Mouse (Mus musculus): Measurements from ENCODE around the gene Gjc2. TPM values are rescaled to one million over a fixed set of nuclear protein-coding genes. Genes with fewer than 3 reads are reported as not detected.

The Gjc2 gene
- polyA plus RNA-seq, 1 experiment from 2014 or later, result 2.4 TPM

DNA sequence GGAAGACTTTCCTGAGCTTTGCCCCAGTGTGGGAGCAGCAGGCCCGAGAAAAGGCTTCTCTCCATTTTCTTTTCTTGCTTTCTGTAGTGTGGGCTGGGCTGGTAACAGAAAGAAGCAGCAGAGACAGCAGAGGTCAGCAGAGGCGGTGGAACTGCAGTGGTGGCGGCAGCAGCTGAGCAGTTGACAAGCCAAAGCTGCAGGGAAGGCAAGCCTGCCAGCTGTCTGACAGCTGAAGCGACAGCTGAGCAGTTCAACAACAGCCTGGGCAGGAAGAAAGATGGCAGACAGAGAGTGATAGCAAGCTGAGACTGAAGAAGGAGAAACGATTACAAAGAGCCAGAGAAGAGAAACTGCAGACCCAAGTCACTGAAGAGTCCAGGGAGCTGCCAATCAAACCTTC is 21.6 kb downstream of the Gjc2 start:
- Histone ChIP-seq H3K9me3 (ENCODE audit: control insufficient read depth, low read length) (no peaks in the 10 kb centered on the region), H3K4me3 (ENCODE audit: low read depth, low read length) (no peak overlapping the region), H3K9ac (ENCODE audit: low read length) (no peak overlapping the region), H3K36me3 (ENCODE audit: control insufficient read depth, insufficient read depth, low read length) (peaks cover 8% of the 10 kb centered on the region; the same call in 1 of the 2 replicates), H3K27ac (replicated peaks) (no peak overlapping the region), H3K4me2 (replicated peaks; ENCODE audit: low read depth) (no peak overlapping the region), H3K27me3 (ENCODE audit: control insufficient read depth, insufficient read depth, low read length) (no peaks in the 10 kb centered on the region), H3K4me1 (replicated peaks; ENCODE audit: control insufficient read depth, insufficient read depth) (0 out of 2 replicates have a peak, but pooled peaks cover 3% of the 10 kb centered on the region)
- TF ChIP-seq EP300 (optimal IDR thresholded peaks at IDR 0.05) (no peak), CTCF (IDR thresholded peaks at IDR 0.05; ENCODE audit: low read depth) (peak; percentile 47)
- no peak for ATAC-seq (ENCODE audit: low FRiP score, low TSS enrichment)
- WGBS, result 61% methylated on average over 5 of the region's 5 CpGs
- no peak for DNase-seq (ENCODE audit: low spot score)

DNA sequence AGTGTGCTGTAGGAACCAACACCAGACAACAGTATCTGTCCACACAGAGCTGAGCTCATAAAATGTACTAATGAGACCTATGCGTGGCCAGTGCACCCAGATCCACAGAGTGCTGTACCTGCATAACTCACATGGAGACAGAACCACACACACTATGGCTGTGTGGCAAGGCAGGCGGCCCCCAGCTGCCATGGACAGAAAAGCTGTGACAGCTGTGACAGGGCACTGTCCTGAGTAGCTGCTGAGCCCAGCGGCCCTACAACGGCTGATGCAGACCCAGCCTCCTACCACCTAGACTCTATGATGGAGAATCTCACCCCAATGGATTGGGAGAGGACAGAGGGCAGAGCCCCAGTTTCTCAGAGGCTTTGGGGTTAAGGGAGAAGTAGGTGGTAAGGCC is 23.5 kb downstream of the Gjc2 start:
- no peak for ATAC-seq (ENCODE audit: low FRiP score, low TSS enrichment)
- Histone ChIP-seq H3K9ac (ENCODE audit: low read length) (no peak overlapping the region), H3K4me2 (replicated peaks; ENCODE audit: low read depth) (no peak overlapping the region), H3K4me3 (ENCODE audit: low read depth, low read length) (no peak overlapping the region), H3K27ac (replicated peaks) (no peak overlapping the region), H3K9me3 (ENCODE audit: control insufficient read depth, low read length) (no peaks in the 10 kb centered on the region), H3K27me3 (ENCODE audit: control insufficient read depth, insufficient read depth, low read length) (no peaks in the 10 kb centered on the region), H3K36me3 (ENCODE audit: control insufficient read depth, insufficient read depth, low read length) (peaks cover 11% of the 10 kb centered on the region), H3K4me1 (replicated peaks; ENCODE audit: control insufficient read depth, insufficient read depth) (0 out of 2 replicates have a peak, but pooled peaks cover 3% of the 10 kb centered on the region)
- no peak for TF ChIP-seq EP300 (optimal IDR thresholded peaks at IDR 0.05)
- 88% methylated on average over 4 of the region's 4 CpGs for WGBS
- no peak for DNase-seq (ENCODE audit: low spot score)

DNA sequence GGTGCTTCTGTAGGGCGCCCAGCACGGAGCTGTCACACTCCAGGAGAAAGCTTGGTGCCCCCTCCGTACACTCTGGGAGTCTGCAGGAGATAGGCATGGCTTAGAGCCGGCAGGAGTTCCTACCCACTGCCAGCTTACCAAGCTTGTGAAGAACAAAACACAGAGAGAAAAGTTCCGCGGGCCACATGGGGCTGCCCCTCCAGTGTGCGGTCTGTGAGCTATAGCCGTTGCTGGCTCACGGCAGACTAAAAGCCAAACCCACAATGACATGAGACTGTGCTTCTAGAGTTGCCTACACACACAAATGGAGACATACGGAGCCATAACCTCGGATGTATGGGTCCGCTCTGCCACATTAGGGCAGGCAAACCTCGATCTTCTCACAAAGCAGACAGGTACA is 23.9 kb downstream of the Gjc2 start:
- H3K9me3 ChIP-seq (ENCODE audit: control insufficient read depth, low read length), result no peaks in the 10 kb centered on the region
- no peak overlapping the region for H3K4me3 ChIP-seq (ENCODE audit: low read depth, low read length)
- peaks cover 11% of the 10 kb centered on the region for H3K36me3 ChIP-seq (ENCODE audit: control insufficient read depth, insufficient read depth, low read length)
- 90% methylated on average over 13 of the region's 13 CpGs for WGBS
- no peak overlapping the region for H3K4me2 ChIP-seq (replicated peaks; ENCODE audit: low read depth)
- TF ChIP-seq CTCF (IDR thresholded peaks at IDR 0.05; ENCODE audit: low read depth) (no peak), EP300 (optimal IDR thresholded peaks at IDR 0.05) (no peak)
- H3K9ac ChIP-seq (ENCODE audit: low read length), result no peak overlapping the region
- no peaks in the 10 kb centered on the region for H3K27me3 ChIP-seq (ENCODE audit: control insufficient read depth, insufficient read depth, low read length)
- DNase-seq (ENCODE audit: low spot score) (no peak), ATAC-seq (ENCODE audit: low FRiP score, low TSS enrichment) (no peak)
- H3K27ac ChIP-seq (replicated peaks), result no peak overlapping the region
- 0 out of 2 replicates have a peak, but pooled peaks cover 3% of the 10 kb centered on the region for H3K4me1 ChIP-seq (replicated peaks; ENCODE audit: control insufficient read depth, insufficient read depth)

DNA sequence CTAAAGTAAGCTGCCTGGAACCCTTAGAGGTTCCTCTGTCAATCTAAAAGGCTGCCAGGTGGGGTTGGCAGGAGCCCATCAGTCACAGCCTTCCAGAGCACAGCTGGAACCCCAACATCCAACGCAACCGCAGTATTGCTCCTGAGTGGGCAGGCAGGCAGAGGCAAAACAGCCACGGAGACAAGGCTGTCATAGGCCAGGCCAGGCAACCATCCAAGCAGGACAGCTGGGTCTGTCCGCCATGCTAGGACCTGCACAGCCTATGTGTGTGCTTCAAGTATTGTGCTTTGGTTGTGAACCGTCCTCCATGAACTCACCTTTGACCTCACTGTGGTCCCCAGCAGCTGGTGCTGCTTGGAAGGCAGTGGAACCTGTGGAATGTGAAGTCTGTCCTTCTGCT is 27.1 kb downstream of the Gjc2 start:
- Histone ChIP-seq H3K4me3 (ENCODE audit: low read depth, low read length) (no peak overlapping the region), H3K9ac (ENCODE audit: low read length) (no peak overlapping the region), H3K4me2 (replicated peaks; ENCODE audit: low read depth) (no peak overlapping the region), H3K4me1 (replicated peaks; ENCODE audit: control insufficient read depth, insufficient read depth) (no peaks in the 10 kb centered on the region), H3K36me3 (ENCODE audit: control insufficient read depth, insufficient read depth, low read length) (peaks cover 11% of the 10 kb centered on the region), H3K9me3 (ENCODE audit: control insufficient read depth, low read length) (no peaks in the 10 kb centered on the region), H3K27ac (replicated peaks) (no peak overlapping the region), H3K27me3 (ENCODE audit: control insufficient read depth, insufficient read depth, low read length) (no peaks in the 10 kb centered on the region)
- no peak for DNase-seq (ENCODE audit: low spot score)
- ATAC-seq (ENCODE audit: low FRiP score, low TSS enrichment), result no peak
- 89% methylated on average over 5 of the region's 5 CpGs for WGBS
- TF ChIP-seq CTCF (IDR thresholded peaks at IDR 0.05; ENCODE audit: low read depth) (no peak), EP300 (optimal IDR thresholded peaks at IDR 0.05) (no peak)

DNA sequence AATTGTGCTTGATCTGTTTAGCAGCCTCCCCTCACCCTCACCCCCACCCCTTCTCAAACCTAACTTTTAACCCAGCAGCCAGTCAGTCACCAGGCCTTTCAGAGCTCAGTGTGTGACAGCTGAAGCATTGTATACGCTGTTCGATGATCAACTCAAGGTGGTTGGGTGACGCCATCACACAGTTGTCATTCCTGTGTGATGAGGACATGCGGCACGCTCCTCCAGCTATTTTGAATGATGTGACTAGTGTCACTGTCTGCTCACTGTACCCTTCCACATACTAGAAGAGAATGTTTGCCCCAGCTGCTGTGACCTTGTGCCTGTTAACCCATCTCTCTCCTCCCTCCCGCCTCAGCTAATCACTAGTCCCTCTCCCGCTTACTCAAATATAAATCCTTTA is 28.8 kb downstream of the Gjc2 start:
- H3K36me3 ChIP-seq (ENCODE audit: control insufficient read depth, insufficient read depth, low read length), result peaks cover 11% of the 10 kb centered on the region
- no peak overlapping the region for H3K9ac ChIP-seq (ENCODE audit: low read length)
- no peak overlapping the region for H3K4me2 ChIP-seq (replicated peaks; ENCODE audit: low read depth)
- 70% methylated on average over 7 of the region's 7 CpGs for WGBS
- no peaks in the 10 kb centered on the region for H3K27me3 ChIP-seq (ENCODE audit: control insufficient read depth, insufficient read depth, low read length)
- H3K9me3 ChIP-seq (ENCODE audit: control insufficient read depth, low read length), result no peaks in the 10 kb centered on the region
- no peak overlapping the region for H3K27ac ChIP-seq (replicated peaks)
- no peak for DNase-seq (ENCODE audit: low spot score)
- TF ChIP-seq EP300 (optimal IDR thresholded peaks at IDR 0.05) (no peak), CTCF (IDR thresholded peaks at IDR 0.05; ENCODE audit: low read depth) (no peak)
- no peak overlapping the region for H3K4me3 ChIP-seq (ENCODE audit: low read depth, low read length)
- no peak for ATAC-seq (ENCODE audit: low FRiP score, low TSS enrichment)
- H3K4me1 ChIP-seq (replicated peaks; ENCODE audit: control insufficient read depth, insufficient read depth), result no peaks in the 10 kb centered on the region

DNA sequence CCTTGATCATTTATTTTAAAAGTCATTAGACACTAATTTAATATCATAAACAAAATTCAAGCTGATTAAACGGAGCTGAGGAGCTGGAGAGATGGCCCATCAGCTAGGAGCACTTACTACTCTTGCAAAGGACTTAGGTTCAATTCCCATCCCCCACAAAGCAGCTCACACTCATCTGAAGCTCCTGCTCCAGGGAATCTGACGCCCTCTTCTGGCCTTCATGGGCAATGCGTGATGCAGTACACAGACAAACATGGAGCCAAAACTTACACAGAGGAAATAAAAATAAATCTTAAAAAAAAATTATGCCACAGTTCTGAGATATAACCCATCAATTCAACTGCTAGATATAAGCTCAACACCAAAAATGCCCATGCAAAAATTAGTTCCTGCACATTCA is 31.3 kb downstream of the Gjc2 start:
- Histone ChIP-seq H3K4me2 (replicated peaks; ENCODE audit: low read depth) (no peak overlapping the region), H3K9me3 (ENCODE audit: control insufficient read depth, low read length) (no peaks in the 10 kb centered on the region), H3K27me3 (ENCODE audit: control insufficient read depth, insufficient read depth, low read length) (no peaks in the 10 kb centered on the region), H3K4me3 (ENCODE audit: low read depth, low read length) (no peak overlapping the region), H3K9ac (ENCODE audit: low read length) (no peak overlapping the region), H3K27ac (replicated peaks) (no peak overlapping the region), H3K4me1 (replicated peaks; ENCODE audit: control insufficient read depth, insufficient read depth) (no peaks in the 10 kb centered on the region), H3K36me3 (ENCODE audit: control insufficient read depth, insufficient read depth, low read length) (peaks cover 3% of the 10 kb centered on the region; the same call in 1 of the 2 replicates)
- ATAC-seq (ENCODE audit: low FRiP score, low TSS enrichment) (no peak), DNase-seq (ENCODE audit: low spot score) (no peak)
- TF ChIP-seq EP300 (optimal IDR thresholded peaks at IDR 0.05) (no peak), CTCF (IDR thresholded peaks at IDR 0.05; ENCODE audit: low read depth) (peak; percentile 55)
- WGBS, result 30% methylated on average over 3 of the region's 3 CpGs
